Mouse (Mus musculus): ENCODE measurements around the gene Vps45. TPM values are rescaled to one million over a fixed set of nuclear protein-coding genes. Genes with fewer than 3 reads are reported as not detected.
A peak's percentile ranks its signal among the peaks of the same experiment; 100 is the strongest.

Gene Vps45
- total and polyA plus RNA-seq, 2 experiments from 2014 or later: 24.9 to 61.8 TPM

DNA sequence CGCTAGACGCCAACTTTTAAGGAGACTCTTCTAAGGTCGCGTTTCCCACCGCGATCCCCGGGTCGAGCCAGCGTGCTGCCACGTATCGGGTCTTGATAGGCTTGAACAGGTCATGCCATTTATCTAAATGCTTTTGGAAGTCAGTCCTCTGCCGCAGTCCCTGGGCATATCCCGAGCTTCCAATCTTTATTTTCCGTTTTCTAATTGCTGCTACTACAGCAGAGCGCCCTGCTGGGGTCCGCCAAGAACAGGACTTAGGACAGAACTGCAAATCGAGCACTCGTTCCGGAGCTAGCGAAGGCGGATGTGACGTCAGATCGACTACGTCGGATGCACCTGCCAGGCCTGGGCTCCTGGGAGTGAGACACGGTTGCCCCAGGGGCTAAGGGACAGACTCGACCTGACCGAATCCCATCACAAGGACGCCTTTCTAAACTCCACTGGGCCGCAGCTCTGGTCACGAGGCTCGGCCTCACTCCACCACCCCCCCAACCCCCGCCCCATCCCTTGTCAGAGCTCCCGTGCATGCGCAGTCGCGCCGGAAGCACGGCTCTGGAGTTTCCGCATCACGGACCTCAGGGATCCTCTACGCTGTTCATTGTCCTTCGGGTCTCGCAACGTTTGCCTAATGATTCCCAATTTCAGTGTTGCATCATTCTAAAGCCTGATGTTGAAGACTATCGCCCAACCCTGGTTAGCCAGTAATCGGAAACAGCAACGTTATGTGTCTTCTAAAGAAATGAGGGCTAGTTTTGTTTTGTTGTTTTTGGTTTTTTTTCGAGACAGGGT, 107.3 kb downstream of the Vps45 start:
- ATAC-seq (peak; percentile 97), DNase-seq (ENCODE audit: low spot score) (peak; percentile 97)
- TF ChIP-seq CTCF (IDR thresholded peaks at IDR 0.05; ENCODE audit: low read depth): no peak
- H3K27ac ChIP-seq: peak overlapping the region; percentile 97
- H3K9ac ChIP-seq (replicated peaks; ENCODE audit: low read length): peak overlapping the region; percentile 70
- H3K4me2 ChIP-seq (ENCODE audit: low read depth, low read length): peak overlapping the region; percentile 74
- H3K9me3 ChIP-seq (ENCODE audit: low read length): no peaks in the 10 kb centered on the region
- no peaks in the 10 kb centered on the region for H3K36me3 ChIP-seq (ENCODE audit: insufficient read depth, low read length)
- no peaks in the 10 kb centered on the region for H3K4me1 ChIP-seq (ENCODE audit: insufficient read depth, low read length)
- H3K27me3 ChIP-seq (ENCODE audit: insufficient read depth, low read length): no peaks in the 10 kb centered on the region
- H3K4me3 ChIP-seq (ENCODE audit: low read length): peak overlapping the region; percentile 51
- under 1% methylated on average over 49 of the region's 49 CpGs for WGBS

Other genes with a start within 250 kb of the Vps45 start
- 22.7 and 24.3 TPM in 2 replicates for gene Rprd2, start 239.6 kb downstream of the Vps45 start, total RNA-seq (2014; rRNA removed)
- gene Rprd2, start 239.6 kb downstream of the Vps45 start, polyA plus RNA-seq (2015; fragmentation: Nextera tagmentation; extraction: Ambion mirVana): 20.3 and 21.2 TPM in 2 replicates
- gene Prpf3, start 202.6 kb downstream of the Vps45 start, total RNA-seq (2014; rRNA removed): 2.6 and 7.7 TPM in 2 replicates
- gene Prpf3, start 202.6 kb downstream of the Vps45 start, polyA plus RNA-seq (2015; fragmentation: Nextera tagmentation; extraction: Ambion mirVana): 22.6 and 23.0 TPM in 2 replicates
- gene Mrps21, start 186.9 kb downstream of the Vps45 start, total RNA-seq (2014; rRNA removed): 128 and 145 TPM in 2 replicates
- gene Mrps21, start 186.9 kb downstream of the Vps45 start, polyA plus RNA-seq (2015; fragmentation: Nextera tagmentation; extraction: Ambion mirVana): 271 and 273 TPM in 2 replicates
- gene Ciart, start 176.2 kb downstream of the Vps45 start, total RNA-seq (2014; rRNA removed): 2.5 and 4.3 TPM in 2 replicates
- gene Ciart, start 176.2 kb downstream of the Vps45 start, polyA plus RNA-seq (2015; fragmentation: Nextera tagmentation; extraction: Ambion mirVana): 7.5 and 11.4 TPM in 2 replicates
- 2.6 and 5.5 TPM in 2 replicates for gene BC028528, start 166.5 kb downstream of the Vps45 start, total RNA-seq (2014; rRNA removed)
- 21.3 and 23.3 TPM in 2 replicates for gene BC028528, start 166.5 kb downstream of the Vps45 start, polyA plus RNA-seq (2015; fragmentation: Nextera tagmentation; extraction: Ambion mirVana)
- gene Aph1a, start 164.5 kb downstream of the Vps45 start, total RNA-seq (2014; rRNA removed): 75.9 and 99.4 TPM in 2 replicates
- gene Aph1a, start 164.5 kb downstream of the Vps45 start, polyA plus RNA-seq (2015; fragmentation: Nextera tagmentation; extraction: Ambion mirVana): 41.1 and 42.2 TPM in 2 replicates
- 7.5 and 9.4 TPM in 2 replicates for gene Car14, start 153.8 kb downstream of the Vps45 start, total RNA-seq (2014; rRNA removed)
- 16.7 and 17.8 TPM in 2 replicates for gene Car14, start 153.8 kb downstream of the Vps45 start, polyA plus RNA-seq (2015; fragmentation: Nextera tagmentation; extraction: Ambion mirVana)
- gene Anp32e, start 129.2 kb downstream of the Vps45 start, total RNA-seq (2014; rRNA removed): 26.2 and 27.5 TPM in 2 replicates
- 127 and 128 TPM in 2 replicates for gene Anp32e, start 129.2 kb downstream of the Vps45 start, polyA plus RNA-seq (2015; fragmentation: Nextera tagmentation; extraction: Ambion mirVana)
- gene Plekho1, start 62.5 kb downstream of the Vps45 start, total RNA-seq (2014; rRNA removed): 45.5 and 57.8 TPM in 2 replicates
- 37.9 and 39.0 TPM in 2 replicates for gene Plekho1, start 62.5 kb downstream of the Vps45 start, polyA plus RNA-seq (2015; fragmentation: Nextera tagmentation; extraction: Ambion mirVana)
- 10.1 and 23.6 TPM in 2 replicates for gene Otud7b, start 46.1 kb upstream of the Vps45 start, total RNA-seq (2014; rRNA removed)
- gene Otud7b, start 46.1 kb upstream of the Vps45 start, polyA plus RNA-seq (2015; fragmentation: Nextera tagmentation; extraction: Ambion mirVana): 9.0 and 11.7 TPM in 2 replicates
- gene Mtmr11, start 103.5 kb upstream of the Vps45 start, total RNA-seq (2014; rRNA removed): 11.0 and 11.7 TPM in 2 replicates
- 11.4 and 14.0 TPM in 2 replicates for gene Mtmr11, start 103.5 kb upstream of the Vps45 start, polyA plus RNA-seq (2015; fragmentation: Nextera tagmentation; extraction: Ambion mirVana)
- gene Sf3b4, start 113.9 kb upstream of the Vps45 start, total RNA-seq (2014; rRNA removed): 67.7 and 94.8 TPM in 2 replicates
- 134 and 144 TPM in 2 replicates for gene Sf3b4, start 113.9 kb upstream of the Vps45 start, polyA plus RNA-seq (2015; fragmentation: Nextera tagmentation; extraction: Ambion mirVana)
- gene Sv2a, start 122.7 kb upstream of the Vps45 start, total RNA-seq (2014; rRNA removed): 133 and 136 TPM in 2 replicates
- gene Sv2a, start 122.7 kb upstream of the Vps45 start, polyA plus RNA-seq (2015; fragmentation: Nextera tagmentation; extraction: Ambion mirVana): 138 and 151 TPM in 2 replicates
- 40.4 and 42.9 TPM in 2 replicates for gene Bola1, start 161.2 kb upstream of the Vps45 start, total RNA-seq (2014; rRNA removed)
- 62.1 and 63.0 TPM in 2 replicates for gene Bola1, start 161.2 kb upstream of the Vps45 start, polyA plus RNA-seq (2015; fragmentation: Nextera tagmentation; extraction: Ambion mirVana)
- 74.8 and 161 TPM in 2 replicates for gene Hist2h2ab, start 161.4 kb upstream of the Vps45 start, total RNA-seq (2014; rRNA removed)
- not detected in 2 replicates for gene Hist2h2ab, start 161.4 kb upstream of the Vps45 start, polyA plus RNA-seq (2015; fragmentation: Nextera tagmentation; extraction: Ambion mirVana)
- gene Hist2h2ac, start 162.4 kb upstream of the Vps45 start, total RNA-seq (2014; rRNA removed): 718 and 726 TPM in 2 replicates
- gene Hist2h2ac, start 162.4 kb upstream of the Vps45 start, polyA plus RNA-seq (2015; fragmentation: Nextera tagmentation; extraction: Ambion mirVana): 3.6 and 3.9 TPM in 2 replicates
- gene Hist2h2be, start 162.7 kb upstream of the Vps45 start, total RNA-seq (2014; rRNA removed): 10.1 and 15.4 TPM in 2 replicates
- gene Hist2h2be, start 162.7 kb upstream of the Vps45 start, polyA plus RNA-seq (2015; fragmentation: Nextera tagmentation; extraction: Ambion mirVana): 4.0 and 4.1 TPM in 2 replicates
- gene Hist2h3c2, start 180.7 kb upstream of the Vps45 start, total RNA-seq (2014; rRNA removed): 441 and 602 TPM in 2 replicates
- gene Hist2h3c2, start 180.7 kb upstream of the Vps45 start, polyA plus RNA-seq (2015; fragmentation: Nextera tagmentation; extraction: Ambion mirVana): 1.6 and 2.3 TPM in 2 replicates
- gene Hist2h2aa2, start 181.8 kb upstream of the Vps45 start, total RNA-seq (2014; rRNA removed): 1,755 and 2,054 TPM in 2 replicates
- 52.1 and 62.1 TPM in 2 replicates for gene Hist2h2aa2, start 181.8 kb upstream of the Vps45 start, polyA plus RNA-seq (2015; fragmentation: Nextera tagmentation; extraction: Ambion mirVana)
- gene Hist2h2aa1, start 187.0 kb upstream of the Vps45 start, total RNA-seq (2014; rRNA removed): 1,894 and 2,680 TPM in 2 replicates
- 24.4 and 25.0 TPM in 2 replicates for gene Hist2h2aa1, start 187.0 kb upstream of the Vps45 start, polyA plus RNA-seq (2015; fragmentation: Nextera tagmentation; extraction: Ambion mirVana)
- gene Hist2h3c1, start 188.2 kb upstream of the Vps45 start, total RNA-seq (2014; rRNA removed): not detected in 2 replicates
- 0.16 TPM in 1 of 2 replicates, not detected in the other for gene Hist2h3c1, start 188.2 kb upstream of the Vps45 start, polyA plus RNA-seq (2015; fragmentation: Nextera tagmentation; extraction: Ambion mirVana)
- gene Hist2h4, start 204.8 kb upstream of the Vps45 start, total RNA-seq (2014; rRNA removed): 127 and 159 TPM in 2 replicates
- 10.2 and 10.6 TPM in 2 replicates for gene Hist2h4, start 204.8 kb upstream of the Vps45 start, polyA plus RNA-seq (2015; fragmentation: Nextera tagmentation; extraction: Ambion mirVana)
- 1,585 and 2,263 TPM in 2 replicates for gene Hist2h3b, start 210.2 kb upstream of the Vps45 start, total RNA-seq (2014; rRNA removed)
- 15.7 and 22.9 TPM in 2 replicates for gene Hist2h3b, start 210.2 kb upstream of the Vps45 start, polyA plus RNA-seq (2015; fragmentation: Nextera tagmentation; extraction: Ambion mirVana)
- gene Hist2h2bb, start 211.3 kb upstream of the Vps45 start, total RNA-seq (2014; rRNA removed): 234 and 397 TPM in 2 replicates
- gene Hist2h2bb, start 211.3 kb upstream of the Vps45 start, polyA plus RNA-seq (2015; fragmentation: Nextera tagmentation; extraction: Ambion mirVana): 1.4 and 2.4 TPM in 2 replicates
- 2.6 and 8.4 TPM in 2 replicates for gene Fcgr1, start 235.5 kb upstream of the Vps45 start, total RNA-seq (2014; rRNA removed)
- 2.1 and 2.4 TPM in 2 replicates for gene Fcgr1, start 235.5 kb upstream of the Vps45 start, polyA plus RNA-seq (2015; fragmentation: Nextera tagmentation; extraction: Ambion mirVana)